Mouse (Mus musculus) cerebellum, postnatal 4 days (tissue): Measurements from ENCODE around the gene Olfr229.
"Not testable (repeated sequence)": the region's sequence is repeated elsewhere in the genome, so short reads cannot be mapped to it uniquely, and the experiment has no call there.

Source experiments
- DNase-seq, 2 experiments: peaks; one replicate each; pipeline ENCODE4 v3.0.0; 2022; ENCODE audit warnings: low spot score in 2 of 2, mixed read lengths in 1 of 2

The Olfr229 gene

DNA sequence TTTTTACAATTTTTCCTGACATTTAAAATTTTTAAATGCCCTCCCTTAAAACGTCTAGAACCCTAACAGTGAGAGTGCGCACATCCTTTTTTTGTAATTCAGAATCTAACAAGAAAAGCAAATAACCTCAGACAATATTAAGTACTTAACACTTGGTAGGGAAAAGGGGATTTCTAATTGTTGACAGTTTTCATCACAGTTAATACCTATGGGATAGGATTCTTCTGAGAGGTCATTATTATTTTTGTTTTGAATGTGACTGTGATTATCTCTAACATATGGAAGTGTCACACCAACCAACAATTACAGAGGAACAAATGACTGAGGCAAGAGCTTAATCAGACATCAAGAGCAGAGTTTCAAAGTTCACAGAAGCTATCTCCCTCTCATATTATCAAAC lies at the start of gene Olfr229:
TSS of gene Olfr229 (plus strand) at position 301 of the 400 bp plus-strand sequence.
- DNase-seq: no peak

DNA sequence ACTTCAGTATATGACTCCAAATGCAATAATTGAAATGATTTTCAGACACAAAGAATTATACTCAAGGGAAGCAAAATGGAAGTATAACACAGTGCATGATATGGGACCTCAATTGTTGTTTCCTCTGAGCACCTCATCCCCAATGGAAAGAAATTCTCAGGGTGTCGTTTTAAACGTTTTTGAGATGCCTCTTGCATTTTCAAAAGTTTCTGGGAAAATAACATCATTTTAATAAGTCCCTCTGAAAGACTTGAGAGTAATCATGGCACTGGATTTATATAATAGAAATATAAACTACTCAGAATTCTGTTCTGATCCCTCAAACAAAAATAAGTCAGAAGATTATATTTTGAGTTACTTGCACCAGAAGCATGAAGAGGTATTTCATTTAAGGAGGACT lies 41.0 kb upstream of the Olfr229 start, which contains the start of gene Olfr972:
TSS of gene Olfr972 (plus strand) at position 301 of the 400 bp plus-strand sequence.
- DNase-seq: no peak

DNA sequence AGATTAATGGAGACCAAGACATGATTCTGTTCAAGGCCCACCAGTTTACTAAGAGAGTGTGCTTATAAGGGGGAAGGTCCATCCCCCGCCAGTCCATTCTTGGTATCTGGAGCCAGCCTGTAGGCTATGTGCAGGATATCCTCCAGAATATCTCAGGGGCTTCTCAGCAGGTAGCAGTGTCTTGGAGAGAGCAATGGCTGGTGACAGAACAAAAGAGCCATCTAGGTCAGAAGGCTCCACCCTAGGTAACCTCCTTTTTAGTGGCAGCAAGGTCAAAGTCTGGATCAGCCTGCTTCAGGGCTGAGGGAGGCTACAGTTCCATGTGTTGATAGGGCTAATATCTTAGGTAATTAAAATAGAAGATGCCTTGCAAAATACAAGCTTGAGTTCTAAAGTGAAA lies 35.1 kb upstream of the Olfr229 start:
- DNase-seq: not testable (repeated sequence)

DNA sequence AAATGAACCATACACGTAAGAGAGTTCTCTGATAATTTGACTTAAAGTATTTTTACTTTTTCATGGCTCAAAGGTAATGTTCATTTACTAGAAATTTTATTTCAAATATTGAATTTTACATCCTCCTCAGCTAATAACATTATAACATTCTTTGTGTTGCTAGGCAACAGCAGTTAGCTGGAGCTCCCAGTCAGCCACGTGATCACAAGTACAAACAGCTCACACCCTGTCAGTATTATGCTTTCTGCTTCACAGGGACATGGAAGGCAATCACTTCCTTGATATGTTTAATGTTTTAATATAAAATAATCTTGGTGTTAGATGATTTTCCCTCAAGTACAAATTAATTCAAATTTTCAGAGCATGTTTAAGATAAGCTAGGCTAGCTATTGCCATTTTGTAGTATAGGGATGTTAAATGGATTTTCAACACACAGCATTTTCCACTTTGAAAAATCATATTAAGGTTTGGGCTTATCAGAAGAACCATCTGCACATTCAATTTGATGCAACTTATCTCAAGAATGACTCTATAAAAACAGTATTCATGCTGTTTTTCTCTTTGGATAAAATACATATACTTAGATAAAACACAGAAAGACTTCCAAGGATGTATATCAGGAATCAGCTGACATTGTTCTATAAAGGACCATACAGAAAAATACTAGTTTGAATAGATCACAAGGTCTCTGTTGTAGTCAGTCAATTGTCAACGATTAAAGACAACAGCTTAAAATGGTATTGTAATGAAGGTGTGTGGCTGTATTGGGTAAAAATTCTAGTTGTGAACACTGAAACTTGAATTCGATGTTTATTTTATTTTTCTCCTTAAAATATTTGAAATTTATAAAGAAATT lies 29.4 kb upstream of the Olfr229 start:
- not testable (repeated sequence) for DNase-seq

DNA sequence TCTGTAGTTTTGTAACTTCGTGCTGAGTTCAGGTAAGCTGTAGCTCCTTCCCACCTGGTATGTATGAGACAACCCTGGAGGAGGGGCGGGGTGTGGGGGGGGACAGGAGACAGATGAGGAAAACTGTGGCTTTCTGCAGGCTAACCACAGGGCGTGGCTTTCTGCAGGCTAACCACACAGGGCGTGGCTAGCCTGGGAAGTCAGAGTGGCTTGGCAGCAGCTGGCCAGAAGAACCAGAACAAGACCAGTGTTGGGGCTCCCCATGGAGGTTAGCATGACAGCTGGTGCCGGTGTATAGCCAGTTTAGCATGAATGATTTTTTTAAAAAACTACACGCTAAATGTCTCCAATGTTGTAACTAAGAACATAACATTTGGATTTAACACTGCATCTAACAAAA lies 2.0 kb upstream of the Olfr229 start:
- no peak for DNase-seq

DNA sequence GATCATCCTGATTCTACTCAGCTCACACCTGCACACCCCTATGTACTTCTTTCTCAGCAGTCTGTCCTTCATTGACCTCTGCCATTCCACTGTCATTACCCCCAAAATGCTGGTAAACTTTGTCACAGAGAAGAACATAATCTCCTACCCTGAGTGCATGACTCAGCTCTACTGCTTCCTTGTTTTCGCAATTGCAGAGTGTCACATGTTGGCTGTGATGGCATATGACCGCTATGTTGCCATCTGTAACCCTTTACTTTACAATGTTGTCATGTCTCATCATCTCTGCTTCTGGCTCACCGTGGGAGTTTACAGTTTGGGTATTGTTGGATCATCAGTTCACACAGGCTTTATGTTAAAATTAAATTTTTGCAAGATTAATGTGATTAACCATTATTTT lies 2.8 kb downstream of the Olfr229 start:
- DNase-seq: no peak

DNA sequence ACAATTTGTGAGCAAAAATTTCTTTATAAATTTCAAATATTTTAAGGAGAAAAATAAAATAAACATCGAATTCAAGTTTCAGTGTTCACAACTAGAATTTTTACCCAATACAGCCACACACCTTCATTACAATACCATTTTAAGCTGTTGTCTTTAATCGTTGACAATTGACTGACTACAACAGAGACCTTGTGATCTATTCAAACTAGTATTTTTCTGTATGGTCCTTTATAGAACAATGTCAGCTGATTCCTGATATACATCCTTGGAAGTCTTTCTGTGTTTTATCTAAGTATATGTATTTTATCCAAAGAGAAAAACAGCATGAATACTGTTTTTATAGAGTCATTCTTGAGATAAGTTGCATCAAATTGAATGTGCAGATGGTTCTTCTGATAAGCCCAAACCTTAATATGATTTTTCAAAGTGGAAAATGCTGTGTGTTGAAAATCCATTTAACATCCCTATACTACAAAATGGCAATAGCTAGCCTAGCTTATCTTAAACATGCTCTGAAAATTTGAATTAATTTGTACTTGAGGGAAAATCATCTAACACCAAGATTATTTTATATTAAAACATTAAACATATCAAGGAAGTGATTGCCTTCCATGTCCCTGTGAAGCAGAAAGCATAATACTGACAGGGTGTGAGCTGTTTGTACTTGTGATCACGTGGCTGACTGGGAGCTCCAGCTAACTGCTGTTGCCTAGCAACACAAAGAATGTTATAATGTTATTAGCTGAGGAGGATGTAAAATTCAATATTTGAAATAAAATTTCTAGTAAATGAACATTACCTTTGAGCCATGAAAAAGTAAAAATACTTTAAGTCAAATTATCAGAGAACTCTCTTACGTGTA lies 21.1 kb downstream of the Olfr229 start:
- not testable (repeated sequence) for DNase-seq

DNA sequence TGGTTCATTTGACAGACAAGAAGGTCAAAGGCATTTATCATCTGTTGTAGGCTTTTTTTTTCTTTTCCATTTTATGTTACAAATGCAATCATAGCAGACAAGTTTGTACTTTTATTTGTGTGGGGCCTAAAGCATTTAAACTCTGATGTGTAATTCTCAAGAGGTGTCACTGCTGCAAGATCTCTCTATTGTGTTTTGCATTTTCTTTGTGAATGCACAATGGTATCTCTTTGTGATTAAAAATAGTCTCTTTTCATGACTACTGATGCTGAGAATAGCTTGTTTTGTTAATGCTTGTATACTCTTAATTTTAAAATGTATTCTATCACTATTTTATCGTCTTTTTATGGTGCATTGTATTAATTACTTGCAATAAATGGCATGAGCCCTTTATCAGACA lies 21.7 kb downstream of the Olfr229 start:
- not testable (repeated sequence) for DNase-seq

DNA sequence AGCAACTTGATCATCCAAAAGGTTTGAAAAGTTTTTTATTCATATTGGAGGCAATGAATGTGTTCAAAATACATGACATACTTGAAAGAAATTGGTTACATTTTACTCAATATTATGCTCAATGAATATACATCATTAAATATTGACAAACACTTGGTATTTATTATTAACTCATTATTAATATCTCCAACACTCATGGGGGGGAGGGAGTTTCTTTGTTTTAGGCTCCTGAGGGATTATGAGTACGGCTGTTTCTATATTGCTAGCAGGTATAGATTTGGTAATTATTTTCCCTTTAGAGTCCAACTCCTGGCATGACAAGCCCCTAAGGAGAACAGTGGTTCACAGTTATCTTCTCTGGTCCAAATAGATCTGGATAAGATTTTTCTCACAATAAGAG lies 30.1 kb downstream of the Olfr229 start, which contains the start of gene Olfr974:
TSS of gene Olfr974 (plus strand) at position 301 of the 400 bp plus-strand sequence.
- no peak for DNase-seq

DNA sequence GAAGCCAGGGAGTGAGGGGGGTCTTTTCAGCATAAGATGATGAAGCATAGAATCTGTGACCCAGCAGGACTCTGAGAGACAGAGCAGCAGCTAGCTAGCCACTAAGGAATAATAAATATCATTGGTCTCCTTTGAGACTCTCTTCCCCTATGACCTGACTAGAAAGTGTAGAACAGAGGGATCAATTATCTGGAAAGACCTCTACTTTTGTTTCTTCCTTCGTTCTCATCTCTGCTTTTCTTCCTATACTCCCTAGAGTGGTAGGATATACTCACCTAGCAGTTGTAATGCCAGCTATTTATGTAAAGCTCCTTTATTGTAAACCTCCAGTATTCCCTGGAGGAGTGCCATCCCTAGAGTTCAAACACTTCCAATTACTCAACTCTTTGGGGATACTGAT lies 44.8 kb downstream of the Olfr229 start, which contains the start of gene Olfr975:
TSS of gene Olfr975 (minus strand) at position 101 of the 400 bp plus-strand sequence.
- no peak for DNase-seq

DNA sequence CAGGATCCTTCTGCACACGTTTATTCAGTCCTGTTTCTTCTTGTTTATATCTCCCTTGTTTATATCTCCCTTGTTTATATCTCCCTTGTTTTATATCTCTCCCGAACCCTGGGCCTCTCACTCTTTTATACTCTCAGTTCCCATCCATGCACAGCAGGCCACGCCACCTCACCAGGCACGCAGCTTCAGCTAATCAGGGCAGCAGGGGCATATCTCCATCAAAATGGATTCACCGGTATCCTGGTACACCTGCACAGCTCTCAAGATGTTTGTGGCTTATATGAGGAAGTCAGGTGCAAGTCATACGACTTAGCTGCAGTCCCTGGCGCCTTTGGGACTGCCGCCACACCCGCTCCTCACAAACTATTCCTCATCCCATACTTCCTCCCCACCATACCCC lies 53.9 kb downstream of the Olfr229 start, which contains the start of gene Olfr976:
TSS of gene Olfr976 (minus strand) at position 101 of the 400 bp plus-strand sequence.
- DNase-seq: not testable (repeated sequence)
